Mouse (Mus musculus) cerebellum, adult 11 months (tissue): ENCODE measurements around the gene Rprd1b.
A peak's percentile ranks its signal among the peaks of the same experiment; 100 is the strongest.

ENCODE experiments used
- DNase-seq: peaks from one replicate; pipeline ENCODE4 v3.0.0; 2022

Gene Rprd1b

GRCm38 (mm10) chr2:158090096-158090495 lies 61.8 kb downstream of the Rprd1b start:
- no peak for DNase-seq

- DNase-seq, result no peak
Observed at GRCm38 (mm10) chr2:158093345-158093744, 65.0 kb downstream of the Rprd1b start.

- no peak for DNase-seq
Observed at GRCm38 (mm10) chr2:158094300-158094699, 66.0 kb downstream of the Rprd1b start.

- peak; percentile 44 for DNase-seq
Observed at GRCm38 (mm10) chr2:158094846-158095245, 66.5 kb downstream of the Rprd1b start.

- DNase-seq, result no peak
Observed at GRCm38 (mm10) chr2:158097071-158097470, 68.8 kb downstream of the Rprd1b start.

GRCm38 (mm10) chr2:158098730-158099129 lies 70.4 kb downstream of the Rprd1b start:
- no peak for DNase-seq

GRCm38 (mm10) chr2:158099537-158099936 lies 71.2 kb downstream of the Rprd1b start:
- no peak for DNase-seq

- DNase-seq, result no peak
Observed at GRCm38 (mm10) chr2:158101768-158102167, 73.5 kb downstream of the Rprd1b start.

GRCm38 (mm10) chr2:158104966-158105365 lies 76.7 kb downstream of the Rprd1b start:
- no peak for DNase-seq

GRCm38 (mm10) chr2:158105605-158106004 lies 77.3 kb downstream of the Rprd1b start:
- DNase-seq, result no peak

GRCm38 (mm10) chr2:158106947-158107587 lies 78.8 kb downstream of the Rprd1b start:
- no peak for DNase-seq

GRCm38 (mm10) chr2:158109516-158109915 lies 81.2 kb downstream of the Rprd1b start:
- DNase-seq, result no peak

- no peak for DNase-seq
Observed at GRCm38 (mm10) chr2:158113591-158114257, 85.4 kb downstream of the Rprd1b start.

- DNase-seq, result no peak
Observed at GRCm38 (mm10) chr2:158114931-158115330, 86.6 kb downstream of the Rprd1b start.

- no peak for DNase-seq
Observed at GRCm38 (mm10) chr2:158115838-158116453, 87.6 kb downstream of the Rprd1b start.

GRCm38 (mm10) chr2:158116653-158117052 lies 88.4 kb downstream of the Rprd1b start:
- no peak for DNase-seq

- DNase-seq, result no peak
Observed at GRCm38 (mm10) chr2:158119145-158119544, 90.8 kb downstream of the Rprd1b start.

GRCm38 (mm10) chr2:158120211-158120610 lies 91.9 kb downstream of the Rprd1b start:
- DNase-seq, result no peak

GRCm38 (mm10) chr2:158120868-158121267 lies 92.6 kb downstream of the Rprd1b start:
- DNase-seq, result no peak

GRCm38 (mm10) chr2:158121645-158122326 lies 93.5 kb downstream of the Rprd1b start:
- peak; percentile 41 for DNase-seq

GRCm38 (mm10) chr2:158122814-158123213 lies 94.5 kb downstream of the Rprd1b start:
- no peak for DNase-seq

GRCm38 (mm10) chr2:158127245-158127644 lies 98.9 kb downstream of the Rprd1b start:
- DNase-seq, result no peak

- no peak for DNase-seq
Observed at GRCm38 (mm10) chr2:158127872-158128271, 99.6 kb downstream of the Rprd1b start.
